Mouse (Mus musculus) embryonic facial prominence, embryonic 13.5 days (tissue): ENCODE data around the gene Cdca4. TPM values are rescaled to one million over a fixed set of nuclear protein-coding genes. Genes with fewer than 3 reads are reported as not detected.

Source experiments
- ATAC-seq: fragments of 200-750 bp; cut with Nextera tagmentation; 2 replicates; pipeline ENCODE4 v1.8.0; 2017; ENCODE audit warnings: low read depth; ENCODE audit not compliant: insufficient number of reproducible peaks, insufficient read depth, low FRiP score, low TSS enrichment
- H3K27ac ChIP-seq: fragments of 300-500 bp; sonication (generic); 2 replicates; pipeline ENCODE4 v1.5.1; 2015; ENCODE audit warnings: moderate library complexity, mild to moderate bottlenecking, inconsistent platforms
- H3K27me3 ChIP-seq: fragments of 300-500 bp; sonication (generic); 2 replicates; pipeline ENCODE4 v1.6.1; 2015; ENCODE audit warnings: mild to moderate bottlenecking, inconsistent platforms
- H3K36me3 ChIP-seq: fragments of 300-500 bp; sonication (generic); 2 replicates; pipeline ENCODE4 v1.6.1; 2015; ENCODE audit warnings: mild to moderate bottlenecking, inconsistent platforms
- H3K4me1 ChIP-seq: fragments of 300-500 bp; sonication (generic); 2 replicates; pipeline ENCODE4 v1.6.1; 2015; ENCODE audit warnings: inconsistent platforms
- H3K4me2 ChIP-seq: fragments of 300-500 bp; sonication (generic); 2 replicates; pipeline ENCODE4 v1.6.1; 2015; ENCODE audit warnings: moderate library complexity, mild to moderate bottlenecking, inconsistent platforms
- H3K4me3 ChIP-seq: fragments of 300-500 bp; sonication (generic); 2 replicates; pipeline ENCODE4 v1.5.1; 2015; ENCODE audit warnings: mild to moderate bottlenecking, inconsistent platforms
- H3K9ac ChIP-seq: fragments of 300-500 bp; sonication (generic); 2 replicates; pipeline ENCODE4 v1.6.1; 2015; ENCODE audit warnings: mild to moderate bottlenecking, inconsistent platforms
- H3K9me3 ChIP-seq: fragments of 300-500 bp; sonication (generic); 2 replicates; pipeline ENCODE4 v1.6.1; 2016; ENCODE audit warnings: inconsistent platforms
- WGBS: fragments of 180-500 bp; shearing (Covaris S2); methylation state at CpG from one replicate; pipeline ENCODE4 v1.1.7; 2015; ENCODE audit warnings: mixed read lengths; 5-methylcytosine and 5-hydroxymethylcytosine counted together
- polyA plus RNA-seq: library from polyadenylated mRNA; unstranded; fragments of >200 nt; fragmentation: Nextera tagmentation; extraction: Ambion mirVana; gene quantifications from 2 replicates; pipeline ENCODE4 v1.2.1, GENCODE M21; 2015

Gene Cdca4
- polyA plus RNA-seq, 1 experiment from 2014 or later: 147 TPM

- no peak for ATAC-seq
- no peak overlapping the region for H3K4me3 ChIP-seq
- H3K4me2 ChIP-seq: no peak overlapping the region
- peaks cover under 1% of the 10 kb centered on the region; the same call in 1 of the 2 replicates for H3K9me3 ChIP-seq
- 76% methylated on average over 4 of the region's 4 CpGs for WGBS
- H3K27ac ChIP-seq: no peak overlapping the region
- no peaks in the 10 kb centered on the region for H3K36me3 ChIP-seq
- 0 out of 2 replicates have a peak, but pooled peaks cover 5% of the 10 kb centered on the region for H3K4me1 ChIP-seq
- H3K27me3 ChIP-seq: no peaks in the 10 kb centered on the region
- no peak overlapping the region for H3K9ac ChIP-seq
Observed at GRCm38 (mm10) chr12:112770396-112770795, 58.8 kb downstream of the Cdca4 start.

Other genes with a start within 250 kb of the Cdca4 start
- 4.8 and 7.3 TPM in 2 replicates for gene Inf2, start 240.6 kb downstream of the Cdca4 start, polyA plus RNA-seq
- 4.3 and 4.4 TPM in 2 replicates for gene Adssl1, start 209.4 kb downstream of the Cdca4 start, polyA plus RNA-seq
- 249 and 252 TPM in 2 replicates for gene Siva1, start 184.7 kb downstream of the Cdca4 start, polyA plus RNA-seq
- 49.7 and 60.0 TPM in 2 replicates for gene Akt1, start 154.5 kb downstream of the Cdca4 start, polyA plus RNA-seq
- 2.3 and 3.1 TPM in 2 replicates for gene Zbtb42, start 150.6 kb downstream of the Cdca4 start, polyA plus RNA-seq
- gene Cep170b, start 109.0 kb downstream of the Cdca4 start, polyA plus RNA-seq: 13.8 and 16.7 TPM in 2 replicates
- gene Pld4, start 68.8 kb downstream of the Cdca4 start, polyA plus RNA-seq: 6.1 and 7.3 TPM in 2 replicates
- gene Ahnak2, start 26.8 kb downstream of the Cdca4 start, polyA plus RNA-seq: 0.95 and 1.2 TPM in 2 replicates
- 8.3 and 9.8 TPM in 2 replicates for gene Clba1, start 20.5 kb downstream of the Cdca4 start, polyA plus RNA-seq
- gene Gpr132, start 38.8 kb upstream of the Cdca4 start, polyA plus RNA-seq: 0.17 TPM in 1 of 2 replicates, not detected in the other
- 7.4 and 11.5 TPM in 2 replicates for gene Jag2, start 100.4 kb upstream of the Cdca4 start, polyA plus RNA-seq
- gene Nudt14, start 112.7 kb upstream of the Cdca4 start, polyA plus RNA-seq: 83.4 and 103 TPM in 2 replicates
- 29.3 and 29.5 TPM in 2 replicates for gene Btbd6, start 147.1 kb upstream of the Cdca4 start, polyA plus RNA-seq
- 74.9 and 80.1 TPM in 2 replicates for gene Brf1, start 171.3 kb upstream of the Cdca4 start, polyA plus RNA-seq
- 13.3 and 14.2 TPM in 2 replicates for gene Pacs2, start 185.1 kb upstream of the Cdca4 start, polyA plus RNA-seq
- not detected in 2 replicates for gene Tex22, start 245.1 kb upstream of the Cdca4 start, polyA plus RNA-seq